Mouse (Mus musculus) liver, embryonic 13.5 days (tissue): Measurements from ENCODE around the gene Tmprss11b. TPM values are rescaled to one million over a fixed set of nuclear protein-coding genes. Genes with fewer than 3 reads are reported as not detected.

ENCODE experiments used
- polyA plus RNA-seq: library from polyadenylated mRNA; unstranded; fragments of >200 nt; fragmentation: Nextera tagmentation; extraction: Ambion mirVana; gene quantifications from 2 replicates; pipeline ENCODE4 v1.2.1, GENCODE M21; 2015

Tmprss11b gene
- polyA plus RNA-seq, 1 experiment from 2014 or later: not detected

Other genes with a start within 250 kb of the Tmprss11b start
- gene Tmprss11a, start 207.4 kb downstream of the Tmprss11b start, polyA plus RNA-seq: not detected in 2 replicates
- gene Tmprss11g, start 157.8 kb downstream of the Tmprss11b start, polyA plus RNA-seq: not detected in 2 replicates
- gene Tmprss11f, start 43.9 kb downstream of the Tmprss11b start, polyA plus RNA-seq: not detected in 2 replicates
- not detected in 2 replicates for gene Tmprss11e, start 69.5 kb upstream of the Tmprss11b start, polyA plus RNA-seq
- 15.3 and 17.7 TPM in 2 replicates for gene Ythdc1, start 127.9 kb upstream of the Tmprss11b start, polyA plus RNA-seq
- gene Ugt2b34, start 230.6 kb upstream of the Tmprss11b start, polyA plus RNA-seq: 35.8 and 46.9 TPM in 2 replicates